Mouse (Mus musculus): ENCODE results near the gene Prrx2. TPM values are rescaled to one million over a fixed set of nuclear protein-coding genes. Genes with fewer than 3 reads are reported as not detected.
"Not testable (repeated sequence)": the region's sequence is repeated elsewhere in the genome, so short reads cannot be mapped to it uniquely, and the experiment has no call there.

The Prrx2 gene
- total and polyA plus RNA-seq, 2 experiments from 2014 or later = 3.6 to 24.0 TPM

DNA sequence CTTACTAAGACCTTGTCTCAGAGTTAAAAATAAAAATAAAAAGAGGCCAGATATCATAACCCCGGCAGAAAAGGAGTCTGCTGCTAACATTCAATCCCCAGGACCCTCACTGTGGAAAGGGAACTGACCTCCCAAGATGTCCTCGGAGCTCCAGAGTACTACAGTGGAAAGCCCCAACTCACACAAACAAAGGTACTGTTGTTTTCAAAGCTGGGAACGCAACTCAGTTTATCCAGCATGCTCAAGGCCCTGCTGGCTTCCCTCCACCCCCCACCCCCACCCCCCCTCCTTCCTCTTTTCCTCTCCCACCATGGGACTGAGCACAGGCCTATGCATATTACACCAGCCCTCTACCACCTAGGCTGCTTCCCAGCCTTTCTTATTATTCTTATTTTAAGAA is 80.1 kb downstream of the Prrx2 start:
- no peak overlapping the region for H3K9ac ChIP-seq (replicated peaks; ENCODE audit: low read depth, low read length)
- WGBS = 63% methylated on average over 3 of the region's 3 CpGs
- DNase-seq (ENCODE audit: low spot score) (no peak), ATAC-seq (ENCODE audit: insufficient read depth, low read depth) (no peak)
- no peak overlapping the region for H3K4me2 ChIP-seq (ENCODE audit: low read depth, low read length)
- no peak for TF ChIP-seq CTCF (IDR thresholded peaks at IDR 0.05; ENCODE audit: low read depth)
- no peaks in the 10 kb centered on the region for H3K36me3 ChIP-seq (replicated peaks; ENCODE audit: control insufficient read depth, insufficient read depth, low read length)
- H3K9me3 ChIP-seq (replicated peaks; ENCODE audit: control insufficient read depth, low read length) = no peaks in the 10 kb centered on the region
- H3K27ac ChIP-seq (ENCODE audit: low read depth) = no peak overlapping the region
- no peak overlapping the region for H3K4me3 ChIP-seq (ENCODE audit: low read depth, low read length)
- no peaks in the 10 kb centered on the region for H3K27me3 ChIP-seq (ENCODE audit: control insufficient read depth, insufficient read depth, low read length)
- H3K4me1 ChIP-seq (ENCODE audit: control insufficient read depth, insufficient read depth) = peaks cover 21% of the 10 kb centered on the region

GRCm38 (mm10) chr2:30915376-30915775 is 80.6 kb downstream of the Prrx2 start:
- Histone ChIP-seq H3K27me3 (ENCODE audit: control insufficient read depth, insufficient read depth, low read length) (no peaks in the 10 kb centered on the region), H3K27ac (ENCODE audit: low read depth) (no peak overlapping the region), H3K4me1 (ENCODE audit: control insufficient read depth, insufficient read depth) (peaks cover 26% of the 10 kb centered on the region), H3K9me3 (replicated peaks; ENCODE audit: control insufficient read depth, low read length) (no peaks in the 10 kb centered on the region), H3K4me2 (ENCODE audit: low read depth, low read length) (no peak overlapping the region), H3K4me3 (ENCODE audit: low read depth, low read length) (no peak overlapping the region), H3K36me3 (replicated peaks; ENCODE audit: control insufficient read depth, insufficient read depth, low read length) (no peaks in the 10 kb centered on the region), H3K9ac (replicated peaks; ENCODE audit: low read depth, low read length) (no peak overlapping the region)
- 79% methylated on average over 5 of the region's 5 CpGs for WGBS
- no peak for DNase-seq (ENCODE audit: low spot score)
- no peak for TF ChIP-seq EP300 (IDR thresholded peaks at IDR 0.05; ENCODE audit: low read depth)
- no peak for TF ChIP-seq CTCF (IDR thresholded peaks at IDR 0.05; ENCODE audit: low read depth)
- no peak for ATAC-seq (ENCODE audit: insufficient read depth, low read depth)

DNA sequence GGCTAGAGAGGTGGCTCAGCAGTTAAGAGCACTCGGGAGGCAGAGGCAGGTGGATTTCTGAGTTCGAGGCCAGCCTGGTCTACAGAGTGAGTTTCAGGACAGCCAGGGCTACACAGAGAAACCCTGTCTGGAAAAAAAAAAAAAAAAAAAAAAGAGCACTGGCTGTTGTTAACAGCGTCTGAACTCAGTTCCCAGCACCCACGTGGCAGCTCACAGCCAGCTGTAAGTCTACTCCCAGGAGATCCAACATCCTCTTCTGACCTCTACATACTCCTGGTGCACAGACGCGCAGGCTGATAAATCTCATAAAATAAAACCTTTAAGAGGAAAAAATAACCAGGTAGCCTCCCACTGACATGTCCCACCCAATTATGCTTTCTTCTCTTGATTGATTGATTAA is 81.2 kb downstream of the Prrx2 start:
- H3K4me3 ChIP-seq (ENCODE audit: low read depth, low read length); H3K9me3 ChIP-seq (replicated peaks; ENCODE audit: control insufficient read depth, low read length); H3K4me2 ChIP-seq (ENCODE audit: low read depth, low read length); ATAC-seq (ENCODE audit: insufficient read depth, low read depth); DNase-seq (ENCODE audit: low spot score); H3K27me3 ChIP-seq (ENCODE audit: control insufficient read depth, insufficient read depth, low read length); H3K9ac ChIP-seq (replicated peaks; ENCODE audit: low read depth, low read length); H3K36me3 ChIP-seq (replicated peaks; ENCODE audit: control insufficient read depth, insufficient read depth, low read length); H3K27ac ChIP-seq (ENCODE audit: low read depth): not testable (repeated sequence)
- H3K4me1 ChIP-seq (ENCODE audit: control insufficient read depth, insufficient read depth) = peaks cover 27% of the 10 kb centered on the region
- 75% methylated on average over 6 of the region's 6 CpGs for WGBS

- WGBS = 85% methylated on average over 7 of the region's 7 CpGs
- Histone ChIP-seq H3K27me3 (ENCODE audit: control insufficient read depth, insufficient read depth, low read length) (no peaks in the 10 kb centered on the region), H3K9me3 (replicated peaks; ENCODE audit: control insufficient read depth, low read length) (no peaks in the 10 kb centered on the region), H3K9ac (replicated peaks; ENCODE audit: low read depth, low read length) (no peak overlapping the region), H3K36me3 (replicated peaks; ENCODE audit: control insufficient read depth, insufficient read depth, low read length) (no peaks in the 10 kb centered on the region), H3K4me1 (ENCODE audit: control insufficient read depth, insufficient read depth) (peaks cover 20% of the 10 kb centered on the region), H3K4me3 (ENCODE audit: low read depth, low read length) (no peak overlapping the region), H3K27ac (ENCODE audit: low read depth) (no peak overlapping the region), H3K4me2 (ENCODE audit: low read depth, low read length) (no peak overlapping the region)
- no peak for ATAC-seq (ENCODE audit: insufficient read depth, low read depth)
- no peak for DNase-seq (ENCODE audit: low spot score)
- TF ChIP-seq EP300 (IDR thresholded peaks at IDR 0.05; ENCODE audit: low read depth) (no peak), CTCF (IDR thresholded peaks at IDR 0.05; ENCODE audit: low read depth) (no peak)
Measured at GRCm38 (mm10) chr2:30917649-30918048, 82.9 kb downstream of the Prrx2 start.

- Histone ChIP-seq H3K27ac (ENCODE audit: low read depth) (no peak overlapping the region), H3K36me3 (replicated peaks; ENCODE audit: control insufficient read depth, insufficient read depth, low read length) (no peaks in the 10 kb centered on the region), H3K27me3 (ENCODE audit: control insufficient read depth, insufficient read depth, low read length) (no peaks in the 10 kb centered on the region), H3K4me2 (ENCODE audit: low read depth, low read length) (no peak overlapping the region), H3K9me3 (replicated peaks; ENCODE audit: control insufficient read depth, low read length) (no peaks in the 10 kb centered on the region), H3K4me3 (ENCODE audit: low read depth, low read length) (no peak overlapping the region), H3K9ac (replicated peaks; ENCODE audit: low read depth, low read length) (no peak overlapping the region), H3K4me1 (ENCODE audit: control insufficient read depth, insufficient read depth) (peaks cover 16% of the 10 kb centered on the region; the same call in 1 of the 2 replicates)
- ATAC-seq (ENCODE audit: insufficient read depth, low read depth) = no peak
- no peak for DNase-seq (ENCODE audit: low spot score)
- WGBS = 66% methylated on average over 6 of the region's 6 CpGs
- TF ChIP-seq CTCF (IDR thresholded peaks at IDR 0.05; ENCODE audit: low read depth) (no peak), EP300 (IDR thresholded peaks at IDR 0.05; ENCODE audit: low read depth) (no peak)
Measured at GRCm38 (mm10) chr2:30918126-30918525, 83.4 kb downstream of the Prrx2 start.

GRCm38 (mm10) chr2:30918780-30919329 is 84.1 kb downstream of the Prrx2 start:
- H3K4me3 ChIP-seq (ENCODE audit: low read depth, low read length) = no peak overlapping the region
- DNase-seq (ENCODE audit: low spot score) = no peak
- WGBS = 27% methylated on average over 8 of the region's 8 CpGs

More at GRCm38 (mm10) chr2:30918780-30919329, 84.1 kb downstream of the Prrx2 start:
- Histone ChIP-seq H3K36me3 (replicated peaks; ENCODE audit: control insufficient read depth, insufficient read depth, low read length) (no peaks in the 10 kb centered on the region), H3K4me1 (ENCODE audit: control insufficient read depth, insufficient read depth) (peaks cover 16% of the 10 kb centered on the region; the same call in 1 of the 2 replicates), H3K4me2 (ENCODE audit: low read depth, low read length) (no peak overlapping the region), H3K27me3 (ENCODE audit: control insufficient read depth, insufficient read depth, low read length) (no peaks in the 10 kb centered on the region), H3K9ac (replicated peaks; ENCODE audit: low read depth, low read length) (no peak overlapping the region), H3K9me3 (replicated peaks; ENCODE audit: control insufficient read depth, low read length) (no peaks in the 10 kb centered on the region), H3K27ac (ENCODE audit: low read depth) (no peak overlapping the region; the same call in 1 of the 2 replicates)
- TF ChIP-seq EP300 (IDR thresholded peaks at IDR 0.05; ENCODE audit: low read depth) (no peak), CTCF (IDR thresholded peaks at IDR 0.05; ENCODE audit: low read depth) (no peak)
- peak; percentile 50 for ATAC-seq (ENCODE audit: insufficient read depth, low read depth)

Measured in heart, postnatal 0 days (tissue).